Mouse (Mus musculus) testis, postnatal 14 days (tissue): ENCODE results near the gene Lrrc8e.

Experiments used
- DNase-seq: peaks from one replicate; pipeline ENCODE4 v3.0.0; 2021; ENCODE audit warnings: low spot score

Gene Lrrc8e

GRCm38 (mm10) chr8:4258233-4258632, 31.6 kb downstream of the Lrrc8e start:
- peak; percentile 74 for DNase-seq

GRCm38 (mm10) chr8:4258678-4259077, 32.1 kb downstream of the Lrrc8e start:
- DNase-seq, result peak; percentile 58

- peak; percentile 90 for DNase-seq
Measured at GRCm38 (mm10) chr8:4259125-4259804, 32.6 kb downstream of the Lrrc8e start, which contains the start of gene Ctxn1. Gene Ctxn1, minus strand, starts transcription at chr8:4259274.

GRCm38 (mm10) chr8:4259805-4260170, 33.2 kb downstream of the Lrrc8e start:
- no peak for DNase-seq

GRCm38 (mm10) chr8:4263105-4263791, 36.6 kb downstream of the Lrrc8e start:
- peak; percentile 80 for DNase-seq

GRCm38 (mm10) chr8:4265160-4265914, 38.7 kb downstream of the Lrrc8e start:
- no peak for DNase-seq

- no peak for DNase-seq
Measured at GRCm38 (mm10) chr8:4267627-4268026, 41.0 kb downstream of the Lrrc8e start.

- DNase-seq, result no peak
Measured at GRCm38 (mm10) chr8:4269609-4270008, 43.0 kb downstream of the Lrrc8e start.

GRCm38 (mm10) chr8:4275275-4276110, 48.9 kb downstream of the Lrrc8e start, which contains the start of gene Timm44:
Gene Timm44, minus strand, starts transcription at chr8:4275913.
- peak; percentile 94 for DNase-seq

- no peak for DNase-seq
Measured at GRCm38 (mm10) chr8:4276111-4276465, 49.5 kb downstream of the Lrrc8e start.
